Mouse (Mus musculus) MEL (cell line): Measurements from ENCODE around the gene Gm11037. TPM values are rescaled to one million over a fixed set of nuclear protein-coding genes. Genes with fewer than 3 reads are reported as not detected.
"Not testable (repeated sequence)": the region's sequence is repeated elsewhere in the genome, so short reads cannot be mapped to it uniquely, and the experiment has no call there.

Experiments
- DNase-seq: peaks from one replicate; pipeline ENCODE4 v3.0.0; 2011; ENCODE audit warnings: low read depth, low spot score
- H3K27ac ChIP-seq: 2 replicates; pipeline ENCODE4 v1.5.1; 2012; ENCODE audit warnings: low read depth, mild to moderate bottlenecking, control low read depth, low read length, moderate library complexity; ENCODE audit not compliant: control insufficient read depth
- H3K27me3 ChIP-seq, 2 experiments: fragments of 150-350 bp in 1 of 2; sonication (generic) in 1 of 2; 2 replicates each; pipeline ENCODE4 v1.6.1; 2012; ENCODE audit warnings: low read length in 2 of 2, mild to moderate bottlenecking in 2 of 2, improper control_type of control experiment in 1 of 2, moderate library complexity in 1 of 2; ENCODE audit not compliant: insufficient read depth in 2 of 2, control insufficient read depth in 1 of 2
- H3K36me3 ChIP-seq, 2 experiments: 2 replicates each; pipeline ENCODE4 v1.6.1; 2012 to 2014; ENCODE audit warnings: low read length in 2 of 2, improper control_type of control experiment in 1 of 2, inconsistent platforms in 1 of 2, mild to moderate bottlenecking in 1 of 2; ENCODE audit not compliant: insufficient read depth in 2 of 2, control insufficient read depth in 1 of 2
- H3K4me1 ChIP-seq, 2 experiments: fragments of 150-350 bp in 1 of 2; sonication (generic) in 1 of 2; 2 replicates each; pipeline ENCODE4 v1.6.1; 2012; ENCODE audit warnings: low read length in 2 of 2, improper control_type of control experiment in 1 of 2, mild to moderate bottlenecking in 1 of 2; ENCODE audit not compliant: insufficient read depth in 2 of 2, control insufficient read depth in 1 of 2
- H3K4me3 ChIP-seq, 2 experiments: fragments of 150-350 bp in 1 of 2; sonication (generic) in 1 of 2; 2 replicates each; pipeline ENCODE4 v1.5.1; 2012; ENCODE audit warnings: low read depth in 2 of 2, low read length in 2 of 2, mild to moderate bottlenecking in 2 of 2, moderate library complexity in 2 of 2, control low read depth in 1 of 2, improper control_type of control experiment in 1 of 2; ENCODE audit not compliant: control insufficient read depth in 1 of 2, insufficient read depth in 1 of 2
- H3K79me2 ChIP-seq: 2 replicates; pipeline ENCODE4 v1.6.1; 2012; ENCODE audit warnings: mild to moderate bottlenecking, low read length, moderate library complexity; ENCODE audit not compliant: control insufficient read depth, poor library complexity, insufficient read depth
- H3K9ac ChIP-seq: 2 replicates; pipeline ENCODE4 v1.6.1; 2012; ENCODE audit warnings: low read depth, mild to moderate bottlenecking, control low read depth, low read length, moderate library complexity; ENCODE audit not compliant: control insufficient read depth, poor library complexity, severe bottlenecking
- H3K9me3 ChIP-seq: fragments of 150-350 bp; sonication (generic); replicated peaks from 2 replicates; pipeline ENCODE4 v1.6.1; 2012; ENCODE audit warnings: mild to moderate bottlenecking, low read length, improper control_type of control experiment, moderate library complexity; ENCODE audit not compliant: insufficient read depth
- CHD2 ChIP-seq: IDR thresholded peaks from 2 replicates; pipeline ENCODE4 v1.6.1; 2011; ENCODE audit warnings: low read length, improper control_type of control experiment
- ELF1 ChIP-seq: IDR thresholded peaks from 2 replicates; pipeline ENCODE4 v1.6.1; 2014; ENCODE audit warnings: low read depth, mild to moderate bottlenecking, inconsistent platforms, low read length, improper control_type of control experiment, moderate library complexity
- EP300 ChIP-seq, 2 experiments: IDR thresholded peaks; 2 replicates each; pipeline ENCODE4 v1.6.1; 2011; ENCODE audit warnings: improper control_type of control experiment in 2 of 2, low read length in 2 of 2, low read depth in 1 of 2, mild to moderate bottlenecking in 1 of 2
- KAT2A ChIP-seq: conservative IDR thresholded peaks from 2 replicates; pipeline ENCODE4 v1.6.1; 2012; ENCODE audit warnings: low read depth, low read length, improper control_type of control experiment, inconsistent platforms
- MAFK ChIP-seq: IDR thresholded peaks from 2 replicates; pipeline ENCODE4 v1.6.1; 2011; ENCODE audit warnings: low read depth, mild to moderate bottlenecking, low read length, improper control_type of control experiment, borderline replicate concordance
- MAX ChIP-seq: IDR thresholded peaks from 2 replicates; pipeline ENCODE4 v1.6.1; 2011; ENCODE audit warnings: low read length, improper control_type of control experiment
- MAZ ChIP-seq: IDR thresholded peaks from 2 replicates; pipeline ENCODE4 v1.6.1; 2012; ENCODE audit warnings: low read depth, mild to moderate bottlenecking, inconsistent platforms, low read length, improper control_type of control experiment
- MEF2A ChIP-seq: IDR thresholded peaks from 2 replicates; pipeline ENCODE4 v1.6.1; 2014; ENCODE audit warnings: low read depth, mild to moderate bottlenecking, inconsistent platforms, low read length, improper control_type of control experiment; ENCODE audit not compliant: poor library complexity, insufficient replicate concordance, severe bottlenecking; ENCODE audit errors: extremely low read depth
- MXI1 ChIP-seq: IDR thresholded peaks from 2 replicates; pipeline ENCODE4 v1.6.1; 2011; ENCODE audit warnings: mild to moderate bottlenecking, low read depth, low read length, improper control_type of control experiment
- MYC ChIP-seq: IDR thresholded peaks from 2 replicates; pipeline ENCODE4 v1.6.1; 2011; ENCODE audit warnings: low read depth, mild to moderate bottlenecking, low read length, improper control_type of control experiment, moderate library complexity
- POLR2A ChIP-seq, 2 experiments: IDR thresholded peaks; 2 replicates each; pipeline ENCODE4 v1.6.1; 2011 to 2012; ENCODE audit warnings: low read length in 2 of 2, mild to moderate bottlenecking in 2 of 2, control low read depth in 1 of 2, improper control_type of control experiment in 1 of 2, low read depth in 1 of 2, moderate library complexity in 1 of 2; ENCODE audit not compliant: control insufficient read depth in 1 of 2, insufficient read depth in 1 of 2, poor library complexity in 1 of 2
- POLR2AphosphoS5 ChIP-seq: IDR thresholded peaks from 2 replicates; pipeline ENCODE4 v1.6.1; 2012; ENCODE audit warnings: low read depth, borderline replicate concordance, mild to moderate bottlenecking, inconsistent platforms, low read length, moderate library complexity, mixed read lengths
- RCOR1 ChIP-seq: IDR thresholded peaks from 2 replicates; pipeline ENCODE4 v1.6.1; 2012; ENCODE audit warnings: low read depth, mild to moderate bottlenecking, inconsistent platforms, low read length, improper control_type of control experiment
- SMC3 ChIP-seq: IDR thresholded peaks from 2 replicates; pipeline ENCODE4 v1.6.1; 2011; ENCODE audit warnings: low read depth, low read length, improper control_type of control experiment
- TAL1 ChIP-seq: IDR thresholded peaks from 2 replicates; pipeline ENCODE4 v1.6.1; 2012; ENCODE audit warnings: mild to moderate bottlenecking, inconsistent platforms, low read length, moderate library complexity, mixed read lengths
- UBTF ChIP-seq: IDR thresholded peaks from 2 replicates; pipeline ENCODE4 v1.6.1; 2012; ENCODE audit warnings: low read depth, mild to moderate bottlenecking, inconsistent platforms, low read length, improper control_type of control experiment, moderate library complexity, borderline replicate concordance; ENCODE audit not compliant: insufficient read depth
- USF1 ChIP-seq: IDR thresholded peaks from 2 replicates; pipeline ENCODE4 v1.6.1; 2014; ENCODE audit warnings: low read depth, mild to moderate bottlenecking, inconsistent platforms, low read length, improper control_type of control experiment, moderate library complexity
- ZNF384 ChIP-seq: IDR thresholded peaks from 2 replicates; pipeline ENCODE4 v1.6.1; 2012; ENCODE audit warnings: low read depth, mild to moderate bottlenecking, inconsistent platforms, low read length, improper control_type of control experiment
- polyA plus RNA-seq, 2 experiments: library from polyadenylated mRNA; stranded (reverse) in 1 of 2; unstranded in 1 of 2; fragments of >175 nt in 1 of 2; fragments of >200 nt in 1 of 2; gene quantifications; 2 replicates each; pipeline versions ENCODE4 v1.2.1 to v1.2.4; 2012; ENCODE audit warnings: low replicate concordance in 2 of 2, low read depth in 1 of 2; ENCODE audit not compliant: insufficient read length in 2 of 2, insufficient read depth in 1 of 2, missing spikeins in 1 of 2
- total RNA-seq: library from RNA; depleted of rRNA; stranded (reverse); fragments of 300-350 nt; gene quantifications from 2 replicates; pipeline ENCODE4 v1.2.3, GENCODE M21; 2012

Gm11037 gene
- total and polyA plus RNA-seq, 3 experiments = not detected

- Histone ChIP-seq H3K36me3 (no peaks in the 10 kb centered on the region), H3K79me2 (no peaks in the 10 kb centered on the region), H3K27ac (no peak overlapping the region), H3K9ac (no peak overlapping the region), H3K4me1 (no peaks in the 10 kb centered on the region), H3K9me3 (no peaks in the 10 kb centered on the region), H3K4me3 (no peak overlapping the region)
- TF ChIP-seq MAFK (no peak), POLR2A (IDR thresholded peaks at IDR 0.05; ENCODE audit: control insufficient read depth in 1 of 2, insufficient read depth in 1 of 2, low read depth in 1 of 2, low read length in 2 of 2, poor library complexity in 1 of 2) (no peak), MYC (no peak), CHD2 (no peak), POLR2AphosphoS5 (no peak), MEF2A (no peak), KAT2A (no peak), MAZ (no peak), ZNF384 (no peak)
- TF ChIP-seq, all 39 proteins: peak for 0
- no peak for DNase-seq
- peaks cover 3 to 4% of the 10 kb centered on the region in 2 experiments; a peak in 3 of 4 replicates for H3K27me3 ChIP-seq
Observed at GRCm38 (mm10) chr2:131104021-131104420, 29.3 kb upstream of the Gm11037 start.

- H3K79me2 ChIP-seq, H3K9me3 ChIP-seq, H3K4me1 ChIP-seq, H3K9ac ChIP-seq, H3K27me3 ChIP-seq, H3K27ac ChIP-seq, H3K36me3 ChIP-seq, H3K4me3 ChIP-seq, DNase-seq: not testable (repeated sequence)
Observed at GRCm38 (mm10) chr2:131105061-131105460, 28.2 kb upstream of the Gm11037 start.

- H3K79me2 ChIP-seq = no peaks in the 10 kb centered on the region
- no peaks in the 10 kb centered on the region for H3K36me3 ChIP-seq
- no peaks in the 10 kb centered on the region for H3K9me3 ChIP-seq
- no peak overlapping the region for H3K27ac ChIP-seq
- no peaks in the 10 kb centered on the region for H3K4me1 ChIP-seq
- DNase-seq = no peak
- TF ChIP-seq MAX (no peak), RCOR1 (no peak), USF1 (no peak), MXI1 (no peak), MAZ (no peak), ELF1 (no peak), EP300 (IDR thresholded peaks at IDR 0.05; ENCODE audit: low read depth in 1 of 2, low read length in 2 of 2) (no peak), UBTF (no peak), POLR2AphosphoS5 (no peak), ZNF384 (no peak), POLR2A (IDR thresholded peaks at IDR 0.05; ENCODE audit: control insufficient read depth in 1 of 2, insufficient read depth in 1 of 2, low read depth in 1 of 2, low read length in 2 of 2, poor library complexity in 1 of 2) (no peak), TAL1 (no peak), SMC3 (no peak)
- peaks cover 3 to 4% of the 10 kb centered on the region in 2 experiments; a peak in 3 of 4 replicates for H3K27me3 ChIP-seq
- no peak overlapping the region for H3K9ac ChIP-seq
- no peak overlapping the region for H3K4me3 ChIP-seq
Observed at GRCm38 (mm10) chr2:131105989-131106388, 27.3 kb upstream of the Gm11037 start.
